Mouse (Mus musculus): Measurements from ENCODE around the gene Slc16a1. TPM values are rescaled to one million over a fixed set of nuclear protein-coding genes. Genes with fewer than 3 reads are reported as not detected.
"Not testable (repeated sequence)": the region's sequence is repeated elsewhere in the genome, so short reads cannot be mapped to it uniquely, and the experiment has no call there.

Gene Slc16a1
- polyA plus RNA-seq, 1 experiment from 2014 or later, result 81.9 TPM

GRCm38 (mm10) chr3:104674329-104675220 is 36.1 kb downstream of the Slc16a1 start:
- H3K36me3 ChIP-seq, result no peaks in the 10 kb centered on the region
- ATAC-seq (ENCODE audit: low read depth) (no peak), DNase-seq (peak; percentile 13)
- H3K27me3 ChIP-seq, result no peaks in the 10 kb centered on the region
- H3K9ac ChIP-seq, result peak overlapping the region; percentile 73
- H3K4me3 ChIP-seq (replicated peaks), result peak overlapping the region; percentile 55
- H3K9me3 ChIP-seq (replicated peaks), result no peaks in the 10 kb centered on the region; the same call in 1 of the 2 replicates
- H3K4me1 ChIP-seq (replicated peaks), result peaks cover 66% of the 10 kb centered on the region
- 37% methylated on average over 14 of the region's 14 CpGs for WGBS (ENCODE audit: insufficient replicate concordance)
- H3K4me2 ChIP-seq, result peak overlapping the region; percentile 77
- H3K27ac ChIP-seq, result peak overlapping the region; percentile 98

- H3K9me3 ChIP-seq (replicated peaks), result no peaks in the 10 kb centered on the region; the same call in 1 of the 2 replicates
- no peaks in the 10 kb centered on the region for H3K27me3 ChIP-seq
- WGBS (ENCODE audit: insufficient replicate concordance), result 4% methylated on average over 23 of the region's 23 CpGs
- peak overlapping the region; percentile 55 for H3K4me3 ChIP-seq (replicated peaks)
- peak; percentile 63 for DNase-seq
- no peaks in the 10 kb centered on the region for H3K36me3 ChIP-seq
- peak; percentile 29; the same call in 1 of the 2 replicates for ATAC-seq (ENCODE audit: low read depth)
- peaks cover 59% of the 10 kb centered on the region for H3K4me1 ChIP-seq (replicated peaks)
- H3K4me2 ChIP-seq, result peak overlapping the region; percentile 77
- H3K27ac ChIP-seq, result peak overlapping the region; percentile 98
- peak overlapping the region; percentile 73 for H3K9ac ChIP-seq
Observed at GRCm38 (mm10) chr3:104675258-104675851, 36.9 kb downstream of the Slc16a1 start.

DNA sequence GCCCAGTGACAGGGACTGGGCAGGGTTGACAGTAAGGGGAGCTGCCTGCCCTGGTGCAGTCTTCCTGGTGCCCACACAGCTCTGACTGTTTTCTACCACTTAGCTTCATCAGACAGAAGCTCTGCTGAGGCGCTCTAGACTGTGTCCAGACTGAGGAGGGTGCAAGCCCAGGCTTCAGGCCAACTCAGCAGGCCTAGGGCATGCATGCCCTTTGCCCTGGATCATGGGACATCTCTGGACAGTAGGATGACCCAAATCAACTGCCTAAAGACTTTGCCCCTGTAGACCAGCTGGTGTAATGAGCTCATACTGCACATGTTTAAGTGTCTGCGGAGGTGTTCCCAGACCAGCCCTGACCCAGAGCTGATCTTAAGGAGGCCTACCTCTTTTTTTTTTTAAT is 39.3 kb downstream of the Slc16a1 start:
- 94% methylated on average over 2 of the region's 2 CpGs for WGBS (ENCODE audit: insufficient replicate concordance)
- no peak for DNase-seq
- no peak for ATAC-seq (ENCODE audit: low read depth)

DNA sequence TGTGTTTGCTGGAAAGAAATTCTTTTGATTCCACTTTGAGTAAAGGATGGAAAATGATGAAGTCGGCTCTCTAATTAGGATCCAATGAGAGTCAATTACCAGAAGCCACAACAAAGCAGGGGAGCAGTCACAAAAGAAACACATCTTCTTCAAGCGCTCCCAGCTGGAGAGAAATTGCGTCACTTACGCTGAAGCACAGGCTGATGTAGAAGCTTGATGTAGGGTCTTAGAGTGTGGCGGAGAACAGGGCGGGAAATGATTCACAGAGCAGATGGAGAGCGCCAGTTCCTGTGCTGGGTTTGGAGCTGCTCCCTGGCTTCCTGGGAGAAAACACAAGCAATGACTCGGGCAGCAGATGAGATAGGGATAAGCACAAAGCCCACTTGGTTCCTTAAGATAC is 40.4 kb downstream of the Slc16a1 start:
- Histone ChIP-seq H3K27ac (no peak overlapping the region), H3K4me3 (replicated peaks) (no peak overlapping the region), H3K27me3 (no peaks in the 10 kb centered on the region), H3K4me1 (replicated peaks) (peaks cover 24% of the 10 kb centered on the region), H3K4me2 (no peak overlapping the region), H3K9me3 (replicated peaks) (no peaks in the 10 kb centered on the region; the same call in 1 of the 2 replicates), H3K36me3 (no peaks in the 10 kb centered on the region), H3K9ac (no peak overlapping the region)
- no peak for ATAC-seq (ENCODE audit: low read depth)
- no peak for DNase-seq
- 80% methylated on average over 8 of the region's 8 CpGs for WGBS (ENCODE audit: insufficient replicate concordance)

More for the DNA sequence above, 39.3 kb downstream of the Slc16a1 start:
- no peak overlapping the region for H3K4me3 ChIP-seq (replicated peaks)
- H3K27ac ChIP-seq, result peak overlapping the region; percentile 23; the same call in 1 of the 2 replicates
- H3K4me1 ChIP-seq (replicated peaks), result peaks cover 34% of the 10 kb centered on the region
- H3K9ac ChIP-seq, result no peak overlapping the region
- H3K27me3 ChIP-seq, result no peaks in the 10 kb centered on the region
- no peak overlapping the region for H3K4me2 ChIP-seq
- H3K36me3 ChIP-seq, result no peaks in the 10 kb centered on the region
- no peaks in the 10 kb centered on the region; the same call in 1 of the 2 replicates for H3K9me3 ChIP-seq (replicated peaks)

DNA sequence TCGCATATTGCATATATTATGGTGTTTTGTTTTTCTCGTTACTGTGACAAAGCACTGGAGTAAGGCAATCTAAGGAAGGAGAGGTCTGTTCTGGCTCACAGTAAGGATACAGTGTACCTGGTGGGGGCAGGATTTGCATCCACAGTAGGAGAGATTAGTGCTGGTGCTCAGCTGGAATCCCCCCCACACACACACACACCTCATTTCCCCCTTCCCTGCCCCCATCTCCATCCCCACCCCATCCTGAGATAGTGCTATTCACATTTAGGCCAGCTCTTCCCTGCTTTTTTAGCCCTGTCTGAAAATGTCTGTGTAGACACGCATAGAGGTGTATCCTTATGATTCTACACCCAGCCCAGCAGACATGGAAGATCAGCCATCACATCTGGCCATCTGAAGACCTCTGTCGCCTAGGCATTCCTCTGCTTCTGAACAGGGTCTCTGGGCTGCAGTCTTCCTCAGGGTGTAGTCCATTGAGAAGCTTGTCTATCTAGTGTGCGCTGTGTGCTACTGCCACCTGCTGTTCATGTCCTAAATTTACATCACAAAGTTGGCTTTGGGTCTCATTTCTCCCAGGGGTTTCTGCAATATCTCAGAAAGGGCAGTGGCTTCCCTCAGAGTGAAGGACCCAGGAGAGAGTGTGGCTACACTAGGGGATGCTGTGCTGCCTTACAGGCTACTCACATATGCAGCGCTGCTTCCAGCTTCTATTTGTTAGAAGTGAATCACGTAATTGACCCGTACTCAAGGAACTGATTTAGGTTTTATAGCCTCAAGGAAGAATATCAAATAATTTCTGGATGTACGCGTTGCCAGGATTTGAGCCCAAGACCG is 44.4 kb downstream of the Slc16a1 start:
- Histone ChIP-seq H3K9me3 (replicated peaks) (no peaks in the 10 kb centered on the region; the same call in 1 of the 2 replicates), H3K27ac (no peak overlapping the region), H3K4me2 (no peak overlapping the region), H3K4me3 (replicated peaks) (no peak overlapping the region), H3K36me3 (no peaks in the 10 kb centered on the region), H3K4me1 (replicated peaks) (no peaks in the 10 kb centered on the region), H3K27me3 (no peaks in the 10 kb centered on the region), H3K9ac (no peak overlapping the region)
- 51% methylated on average over 11 of the region's 11 CpGs for WGBS (ENCODE audit: insufficient replicate concordance)
- DNase-seq, result peak; percentile 52
- ATAC-seq (ENCODE audit: low read depth), result peak; percentile 24; the same call in 1 of the 2 replicates

DNA sequence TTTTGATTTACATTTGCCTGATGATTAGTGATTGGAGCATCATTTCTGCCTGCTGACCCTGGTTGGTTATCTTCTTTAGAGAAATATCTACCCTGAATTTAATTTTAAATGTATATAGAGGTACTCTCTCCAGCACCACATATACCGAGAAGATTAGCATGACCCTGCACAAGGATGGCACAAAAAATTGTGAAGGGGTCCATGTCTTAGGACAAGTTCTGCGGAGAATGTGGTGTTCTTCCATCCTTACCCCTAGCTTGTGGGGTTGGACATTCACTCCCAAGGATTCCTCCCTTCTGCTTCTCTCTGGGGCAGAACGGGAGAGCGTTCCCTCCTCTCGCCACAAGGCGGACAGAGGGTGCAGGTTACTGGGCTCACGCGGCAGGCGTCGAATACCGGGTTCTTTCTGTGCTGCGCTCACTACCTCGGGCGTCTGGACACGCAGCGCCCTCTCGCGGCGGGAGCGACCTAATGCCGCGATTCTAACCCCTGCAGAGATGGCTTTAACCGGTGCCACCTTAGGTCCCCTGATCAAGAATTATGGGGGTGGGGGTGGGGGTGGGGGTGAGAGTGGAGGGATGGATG is 62.4 kb downstream of the Slc16a1 start:
- Histone ChIP-seq H3K4me2 (no peak overlapping the region), H3K4me1 (replicated peaks) (no peaks in the 10 kb centered on the region; the same call in 1 of the 2 replicates), H3K36me3 (no peaks in the 10 kb centered on the region), H3K27me3 (no peaks in the 10 kb centered on the region), H3K4me3 (replicated peaks) (no peak overlapping the region), H3K9me3 (replicated peaks) (no peaks in the 10 kb centered on the region), H3K9ac (no peak overlapping the region), H3K27ac (no peak overlapping the region)
- ATAC-seq (ENCODE audit: low read depth), result peak; percentile 71; the same call in 1 of the 2 replicates
- 5% methylated on average over 23 of the region's 23 CpGs for WGBS (ENCODE audit: insufficient replicate concordance)
- DNase-seq, result peak; percentile 64

- WGBS (ENCODE audit: insufficient replicate concordance), result 61% methylated on average over 1 of the region's 1 CpGs
Observed at GRCm38 (mm10) chr3:104701761-104702160, 63.3 kb downstream of the Slc16a1 start.

GRCm38 (mm10) chr3:104703941-104704340 is 65.5 kb downstream of the Slc16a1 start:
- DNase-seq, result no peak
- Histone ChIP-seq H3K4me3 (replicated peaks) (no peak overlapping the region), H3K27me3 (no peaks in the 10 kb centered on the region), H3K4me2 (no peak overlapping the region), H3K27ac (no peak overlapping the region), H3K9me3 (replicated peaks) (no peaks in the 10 kb centered on the region), H3K36me3 (no peaks in the 10 kb centered on the region), H3K9ac (no peak overlapping the region), H3K4me1 (replicated peaks) (0 out of 2 replicates have a peak, but pooled peaks cover 4% of the 10 kb centered on the region)
- no peak for ATAC-seq (ENCODE audit: low read depth)
- 73% methylated on average over 4 of the region's 4 CpGs for WGBS (ENCODE audit: insufficient replicate concordance)

More at GRCm38 (mm10) chr3:104701761-104702160, 63.3 kb downstream of the Slc16a1 start:
- Histone ChIP-seq H3K4me2 (no peak overlapping the region), H3K9ac (no peak overlapping the region), H3K27me3 (no peaks in the 10 kb centered on the region), H3K4me1 (replicated peaks) (no peaks in the 10 kb centered on the region; the same call in 1 of the 2 replicates), H3K36me3 (no peaks in the 10 kb centered on the region), H3K27ac (no peak overlapping the region), H3K9me3 (replicated peaks) (no peaks in the 10 kb centered on the region), H3K4me3 (replicated peaks) (no peak overlapping the region)
- ATAC-seq (ENCODE audit: low read depth) (no peak), DNase-seq (no peak)

- no peaks in the 10 kb centered on the region for H3K9me3 ChIP-seq (replicated peaks)
- no peak overlapping the region for H3K9ac ChIP-seq
- no peak overlapping the region for H3K4me2 ChIP-seq
- no peak for DNase-seq
- H3K4me3 ChIP-seq (replicated peaks), result no peak overlapping the region
- WGBS (ENCODE audit: insufficient replicate concordance), result 51% methylated on average over 2 of the region's 2 CpGs
- H3K27ac ChIP-seq, result no peak overlapping the region
- H3K36me3 ChIP-seq, result no peaks in the 10 kb centered on the region
- 0 out of 2 replicates have a peak, but pooled peaks cover 4% of the 10 kb centered on the region for H3K4me1 ChIP-seq (replicated peaks)
- ATAC-seq (ENCODE audit: low read depth), result no peak
- no peaks in the 10 kb centered on the region for H3K27me3 ChIP-seq
Observed at GRCm38 (mm10) chr3:104706446-104706845, 68.0 kb downstream of the Slc16a1 start.

GRCm38 (mm10) chr3:104706951-104707771 is 68.7 kb downstream of the Slc16a1 start:
- H3K4me2 ChIP-seq; H3K4me1 ChIP-seq (replicated peaks); H3K36me3 ChIP-seq; H3K27me3 ChIP-seq; H3K27ac ChIP-seq; H3K9me3 ChIP-seq (replicated peaks); DNase-seq; H3K4me3 ChIP-seq (replicated peaks); H3K9ac ChIP-seq: not testable (repeated sequence)
- ATAC-seq (ENCODE audit: low read depth), result peak; percentile 91
- WGBS (ENCODE audit: insufficient replicate concordance), result 49% methylated on average over 6 of the region's 6 CpGs
